Mouse (Mus musculus) liver, embryonic 11.5 days (tissue): Measurements from ENCODE around the gene Hexim2. TPM values are rescaled to one million over a fixed set of nuclear protein-coding genes. Genes with fewer than 3 reads are reported as not detected.

ENCODE experiments used
- ATAC-seq: fragments of 200-750 bp; cut with Nextera tagmentation; replicated peaks from 2 replicates; pipeline ENCODE4 v1.8.0; 2017; ENCODE audit warnings: moderate number of reproducible peaks, mild to moderate bottlenecking, moderate TSS enrichment, moderate library complexity; ENCODE audit not compliant: low FRiP score
- DNase-seq: peaks from one replicate; pipeline ENCODE4 v3.0.0-alpha.2; 2017; ENCODE audit warnings: low spot score
- H3K27ac ChIP-seq: fragments of 300-500 bp; sonication (generic); 2 replicates; pipeline ENCODE4 v1.5.1; 2014; ENCODE audit warnings: mild to moderate bottlenecking, low read depth, low read length, control low read depth
- H3K27me3 ChIP-seq: fragments of 300-500 bp; sonication (generic); replicated peaks from 2 replicates; pipeline ENCODE4 v1.6.1; 2014; ENCODE audit warnings: low read length, mixed read lengths; ENCODE audit not compliant: control insufficient read depth, insufficient read depth
- H3K36me3 ChIP-seq: fragments of 300-500 bp; sonication (generic); 2 replicates; pipeline ENCODE4 v1.6.1; 2014; ENCODE audit warnings: mild to moderate bottlenecking, low read length, moderate library complexity, mixed read lengths; ENCODE audit not compliant: control insufficient read depth, insufficient read depth
- H3K4me1 ChIP-seq: fragments of 300-500 bp; sonication (generic); replicated peaks from 2 replicates; pipeline ENCODE4 v1.6.1; 2014; ENCODE audit warnings: low read length, mixed read lengths; ENCODE audit not compliant: control insufficient read depth, insufficient read depth
- H3K4me2 ChIP-seq: fragments of 300-500 bp; sonication (generic); 2 replicates; pipeline ENCODE4 v1.6.1; 2014; ENCODE audit warnings: mild to moderate bottlenecking, control low read depth, moderate library complexity
- H3K4me3 ChIP-seq: fragments of 300-500 bp; sonication (generic); 2 replicates; pipeline ENCODE4 v1.5.1; 2014; ENCODE audit warnings: low read depth, low read length, control low read depth
- H3K9ac ChIP-seq: fragments of 300-500 bp; sonication (generic); 2 replicates; pipeline ENCODE4 v1.6.1; 2014; ENCODE audit warnings: low read depth, low read length, control low read depth
- H3K9me3 ChIP-seq: fragments of 300-500 bp; sonication (generic); 2 replicates; pipeline ENCODE4 v1.6.1; 2016; ENCODE audit warnings: low read length, inconsistent platforms, mixed read lengths; ENCODE audit not compliant: control insufficient read depth
- WGBS: fragments of 180-500 bp; shearing (Covaris S2); extraction: QIAGEN DNeasy Blood & Tissue Kit; methylation state at CpG from one replicate; pipeline ENCODE4 v1.1.7; 2014; 5-methylcytosine and 5-hydroxymethylcytosine counted together
- polyA plus RNA-seq: library from polyadenylated mRNA; unstranded; fragments of >200 nt; fragmentation: Nextera tagmentation; extraction: Ambion mirVana; gene quantifications from 2 replicates; pipeline ENCODE4 v1.2.1, GENCODE M21; 2014

Hexim2 gene
- 11.9 and 13.8 TPM in 2 replicates for polyA plus RNA-seq

DNA sequence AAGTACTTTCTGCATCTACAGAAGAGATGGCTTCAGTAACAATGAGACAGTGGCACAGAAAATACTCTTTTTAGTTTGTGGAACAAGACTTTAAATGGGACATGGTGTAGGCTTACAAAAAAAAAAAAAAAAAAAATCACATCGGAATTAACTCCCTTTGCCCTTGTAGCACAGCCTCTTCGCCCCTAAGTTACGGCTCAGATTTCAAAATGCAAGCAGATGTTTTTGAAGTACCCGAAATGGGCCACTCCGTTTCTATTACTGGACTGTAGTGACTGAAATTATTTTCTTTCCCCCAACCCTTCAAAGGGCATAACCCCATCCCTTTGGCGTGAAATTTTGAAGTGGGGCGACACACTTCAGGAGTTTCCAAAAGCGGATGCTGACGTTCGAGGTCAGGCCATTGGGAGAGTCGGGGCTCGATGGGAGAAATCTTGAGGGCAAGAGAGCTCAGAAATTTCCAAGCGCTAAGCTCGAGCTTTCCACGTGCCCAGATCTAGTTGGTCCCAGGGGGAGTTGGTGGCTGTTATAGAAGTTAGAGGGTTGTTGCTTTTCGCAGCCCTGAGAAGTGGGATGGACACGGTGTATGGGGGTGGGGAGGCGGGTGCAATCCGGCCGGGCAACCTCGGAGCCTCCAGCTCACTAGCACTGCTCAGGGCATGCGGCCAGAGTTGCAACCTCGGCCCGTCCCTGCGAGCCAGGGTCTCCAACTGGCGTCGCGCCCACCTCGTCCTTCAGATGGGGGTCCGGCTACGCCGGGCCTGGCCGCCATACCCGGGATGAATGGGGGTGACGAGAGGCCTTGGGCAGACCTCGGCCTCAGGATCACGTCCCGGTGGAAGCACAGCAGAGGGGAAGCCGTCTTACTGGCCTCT lies at the start of gene Hexim2:
TSS of gene Hexim2 (plus strand) at position 729 of the 875 bp plus-strand sequence.
- 1% methylated on average over 39 of the region's 39 CpGs for WGBS
- H3K27ac ChIP-seq: peak within 1 kb of the TSS; percentile 91
- peak; percentile 72 for DNase-seq
- peak; percentile 8 for ATAC-seq
- H3K4me2 ChIP-seq: peak within 1 kb of the TSS; percentile 73
- no peaks in the 10 kb centered on the region for H3K9me3 ChIP-seq
- H3K9ac ChIP-seq: peak within 1 kb of the TSS; percentile 81
- no peaks in the 10 kb centered on the region for H3K36me3 ChIP-seq
- no peaks in the 10 kb centered on the region for H3K27me3 ChIP-seq
- peaks cover 50% of the 10 kb centered on the region for H3K4me1 ChIP-seq
- H3K4me3 ChIP-seq: peak within 1 kb of the TSS; percentile 83

- Histone ChIP-seq H3K27ac (no peak overlapping the region), H3K4me1 (peaks cover 9% of the 10 kb centered on the region), H3K27me3 (peaks cover under 1% of the 10 kb centered on the region; the same call in 1 of the 2 replicates), H3K36me3 (no peaks in the 10 kb centered on the region), H3K4me2 (no peak overlapping the region), H3K4me3 (no peak overlapping the region), H3K9ac (no peak overlapping the region), H3K9me3 (no peaks in the 10 kb centered on the region)
- ATAC-seq (no peak), DNase-seq (no peak)
- WGBS: 77% methylated on average over 7 of the region's 7 CpGs
Measured at GRCm38 (mm10) chr11:103093306-103093705, 38.9 kb upstream of the Hexim2 start.

GRCm38 (mm10) chr11:103093862-103094833 lies 38.1 kb upstream of the Hexim2 start:
- Histone ChIP-seq H3K9me3 (no peaks in the 10 kb centered on the region), H3K27me3 (peaks cover 9% of the 10 kb centered on the region), H3K36me3 (no peaks in the 10 kb centered on the region), H3K27ac (no peak overlapping the region), H3K4me2 (no peak overlapping the region), H3K4me3 (no peak overlapping the region), H3K9ac (no peak overlapping the region), H3K4me1 (peaks cover 9% of the 10 kb centered on the region)
- ATAC-seq: no peak; the same call in 1 of the 2 replicates
- 59% methylated on average over 20 of the region's 20 CpGs for WGBS
- no peak for DNase-seq

DNA sequence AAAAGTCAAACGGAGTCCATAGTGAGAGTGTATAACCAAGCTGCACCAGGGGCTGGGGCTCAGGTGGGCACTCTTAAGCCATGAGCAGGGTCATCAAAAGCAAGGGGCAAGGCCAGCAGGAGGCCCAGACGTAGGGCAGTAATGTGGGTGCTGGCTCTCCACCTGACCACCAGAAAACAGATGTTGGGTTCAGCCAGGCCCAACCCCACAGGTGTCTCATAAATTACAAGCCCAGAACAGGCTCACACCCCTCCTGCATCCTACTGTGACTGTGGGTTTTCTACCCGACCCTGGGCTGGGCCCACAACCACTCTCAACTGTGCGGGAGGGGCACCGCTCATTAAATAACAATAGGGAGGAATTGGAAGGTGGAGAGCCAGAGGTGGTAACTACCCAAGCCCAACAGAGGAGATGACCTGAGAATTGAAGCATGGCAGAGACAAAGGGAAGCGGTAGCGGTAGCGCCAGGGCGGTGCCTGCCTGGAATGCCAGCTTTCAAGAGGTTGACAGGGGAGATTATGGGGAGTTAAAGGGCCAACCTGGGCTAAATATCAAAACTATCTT lies 37.0 kb upstream of the Hexim2 start:
- ATAC-seq: no peak
- Histone ChIP-seq H3K4me1 (peaks cover 9% of the 10 kb centered on the region), H3K9ac (no peak overlapping the region)

DNA sequence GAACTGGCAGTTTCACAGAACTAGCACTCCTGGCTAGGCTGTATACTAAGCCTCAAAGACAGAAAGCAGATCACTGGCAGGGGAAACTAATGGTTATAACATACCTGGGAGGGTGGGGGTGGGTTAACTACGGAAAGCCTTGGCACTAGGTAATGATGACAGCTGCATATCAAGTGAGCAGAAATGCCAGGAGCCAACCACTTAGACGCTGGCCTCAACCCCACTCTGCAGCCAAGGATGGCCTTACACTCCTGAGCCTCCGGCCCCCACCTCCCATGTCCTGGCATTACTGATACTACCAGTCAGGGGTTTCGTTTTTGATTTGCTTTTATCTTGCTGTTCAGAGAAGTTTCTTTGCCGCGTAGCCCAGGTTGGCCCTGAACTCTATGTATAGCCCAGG lies 36.4 kb upstream of the Hexim2 start:
- Histone ChIP-seq H3K36me3 (no peaks in the 10 kb centered on the region), H3K27me3 (peaks cover 22% of the 10 kb centered on the region), H3K4me2 (no peak overlapping the region), H3K9me3 (no peaks in the 10 kb centered on the region), H3K27ac (no peak overlapping the region), H3K4me1 (peaks cover 9% of the 10 kb centered on the region), H3K9ac (no peak overlapping the region), H3K4me3 (no peak overlapping the region)
- DNase-seq (no peak), ATAC-seq (no peak)
- WGBS: 83% methylated on average over 6 of the region's 6 CpGs

More for the DNA sequence above, 37.0 kb upstream of the Hexim2 start:
- H3K27me3 ChIP-seq: peaks cover 16% of the 10 kb centered on the region
- H3K4me2 ChIP-seq: no peak overlapping the region
- WGBS: 72% methylated on average over 9 of the region's 9 CpGs
- no peaks in the 10 kb centered on the region for H3K9me3 ChIP-seq
- H3K4me3 ChIP-seq: no peak overlapping the region
- H3K36me3 ChIP-seq: no peaks in the 10 kb centered on the region
- no peak overlapping the region for H3K27ac ChIP-seq
- DNase-seq: no peak

DNA sequence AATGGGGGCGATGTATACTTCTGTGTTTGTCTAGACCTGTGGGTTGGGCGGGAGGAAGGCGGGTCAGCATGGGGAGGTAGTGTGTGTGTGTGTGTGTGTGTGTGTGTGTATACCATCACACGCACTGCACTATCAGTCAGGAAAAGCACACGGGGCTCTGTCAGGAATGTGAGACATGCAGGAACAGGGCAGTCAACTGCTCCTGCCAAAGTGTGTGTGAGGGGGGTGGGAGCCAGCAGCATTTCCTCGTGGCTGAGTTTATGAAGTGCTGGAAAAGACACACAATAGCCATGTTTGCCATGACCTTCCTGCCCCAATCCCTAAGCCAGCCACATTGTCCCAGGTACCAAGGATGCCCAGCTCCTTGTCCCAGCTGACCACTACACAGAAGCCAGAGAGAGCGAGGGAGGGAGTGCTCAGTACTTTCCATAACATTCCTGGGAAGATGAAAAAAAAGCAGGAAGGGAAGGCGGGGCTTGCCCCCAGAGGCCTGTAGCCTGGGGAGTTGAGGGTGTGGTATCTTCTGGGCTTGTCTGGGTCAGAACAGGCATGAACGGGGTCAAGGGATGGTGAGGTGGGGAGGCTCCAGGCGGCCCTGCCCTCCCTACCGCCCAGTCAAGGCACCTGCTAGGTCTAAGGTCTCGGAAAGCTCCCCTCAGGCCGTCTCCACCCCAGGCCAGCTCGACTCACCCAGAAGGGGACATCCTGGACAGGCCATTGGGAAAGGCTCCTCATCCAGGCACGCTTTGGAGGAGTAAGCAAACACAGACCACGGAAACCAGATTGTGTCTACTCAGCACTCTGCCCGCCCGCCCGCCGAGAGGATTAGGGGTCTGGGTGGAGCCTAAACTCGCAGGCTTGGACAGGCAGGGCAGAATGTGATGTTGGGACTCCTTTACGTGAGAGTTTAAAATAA lies 35.0 kb upstream of the Hexim2 start:
- Histone ChIP-seq H3K4me2 (peak overlapping the region; percentile 26), H3K9me3 (no peaks in the 10 kb centered on the region), H3K27ac (no peak overlapping the region; the same call in 1 of the 2 replicates), H3K27me3 (peaks cover 36% of the 10 kb centered on the region), H3K36me3 (no peaks in the 10 kb centered on the region), H3K4me3 (no peak overlapping the region), H3K9ac (no peak overlapping the region), H3K4me1 (peaks cover 17% of the 10 kb centered on the region)
- ATAC-seq (no peak), DNase-seq (no peak)
- WGBS: 31% methylated on average over 22 of the region's 22 CpGs

DNA sequence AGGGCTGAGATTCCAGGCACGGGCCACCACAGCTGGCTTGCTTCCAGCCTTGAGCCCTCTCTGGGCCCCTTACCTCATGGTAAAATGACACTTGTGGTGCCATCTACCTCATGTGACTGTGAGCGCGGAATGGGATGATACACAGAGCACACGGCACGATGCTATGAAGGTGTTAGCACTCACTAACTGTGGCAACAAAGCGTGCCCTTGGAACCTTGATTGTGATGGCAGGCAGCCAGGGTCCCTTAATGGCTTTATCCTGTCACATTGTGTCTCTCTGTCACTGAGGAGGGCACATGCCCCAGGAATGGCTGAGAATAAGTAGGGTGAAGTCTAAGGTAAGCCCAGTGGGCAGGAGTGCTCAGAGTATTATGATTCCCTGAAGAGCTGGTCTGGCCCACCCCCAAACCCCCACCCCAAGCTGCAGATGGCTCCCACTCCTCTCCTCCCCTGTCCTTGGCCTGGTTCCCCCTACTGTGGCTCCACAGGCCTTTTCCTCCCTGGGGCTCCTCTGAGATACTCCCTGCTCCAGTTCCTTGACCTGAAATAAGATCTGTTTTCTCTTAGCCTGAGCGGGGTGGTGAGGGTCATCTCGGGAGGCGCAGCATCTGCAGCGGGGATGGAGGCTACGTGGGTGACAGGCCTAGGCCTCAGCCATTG lies 33.6 kb upstream of the Hexim2 start:
- Histone ChIP-seq H3K27me3 (peaks cover 36% of the 10 kb centered on the region), H3K4me1 (peaks cover 24% of the 10 kb centered on the region), H3K9ac (no peak overlapping the region), H3K27ac (no peak overlapping the region), H3K9me3 (no peaks in the 10 kb centered on the region), H3K4me2 (no peak overlapping the region), H3K36me3 (no peaks in the 10 kb centered on the region), H3K4me3 (no peak overlapping the region)
- 79% methylated on average over 11 of the region's 11 CpGs for WGBS
- DNase-seq (no peak), ATAC-seq (no peak)
